Mouse (Mus musculus) small intestine, adult 2 months (tissue): ENCODE measurements around the gene Lss.

Experiments used
- CTCF ChIP-seq: fragments of 200-500 bp; IDR thresholded peaks from 2 replicates; pipeline ENCODE4 v1.5.1; 2012; ENCODE audit warnings: low read depth, mild to moderate bottlenecking, control low read depth, inconsistent platforms, low read length, moderate library complexity, mixed read lengths; ENCODE audit not compliant: insufficient replicate concordance, insufficient read length; ENCODE audit errors: extremely low read depth
- POLR2A ChIP-seq: fragments of 200-500 bp; IDR thresholded peaks from 2 replicates; pipeline ENCODE4 v1.6.1; 2012; ENCODE audit warnings: low read depth, mild to moderate bottlenecking, control low read depth, inconsistent platforms, low read length, moderate library complexity

DNA sequence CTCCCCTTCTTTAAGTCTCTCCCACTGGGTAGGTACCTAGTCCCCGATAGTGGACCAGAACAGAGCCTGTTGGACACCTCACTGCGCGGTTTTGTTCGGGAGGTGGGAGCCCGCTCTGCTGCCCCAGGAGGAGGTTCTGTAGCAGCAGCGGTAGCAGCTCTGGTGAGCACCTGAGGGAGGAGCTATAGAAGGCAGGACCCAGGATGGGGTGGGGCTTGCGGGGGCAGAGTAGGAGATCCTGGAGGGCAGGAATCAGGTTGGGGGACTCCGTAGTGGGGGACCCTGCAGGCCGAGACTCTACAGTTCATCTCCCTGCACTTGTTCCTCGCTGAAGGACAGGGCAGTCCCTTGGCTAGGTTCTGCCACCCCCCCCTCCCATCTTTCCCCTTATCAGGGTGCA is 52.8 kb downstream of the Lss start:
- TF ChIP-seq CTCF: no peak
- TF ChIP-seq POLR2A: no peak
